Mouse (Mus musculus) MEL (cell line): ENCODE measurements at regions not wholly inside any gene's neighbourhood (a gene's known extent, or its start where the extent isn't known, plus 50 kb on each side); places are given as distances from the start of the nearest gene placed in this dataset.

ENCODE experiments used
- DNase-seq: peaks from one replicate; pipeline ENCODE4 v3.0.0; 2011; ENCODE audit warnings: low read depth, low spot score
- H3K27ac ChIP-seq: 2 replicates; pipeline ENCODE4 v1.5.1; 2012; ENCODE audit warnings: low read depth, mild to moderate bottlenecking, control low read depth, low read length, moderate library complexity; ENCODE audit not compliant: control insufficient read depth
- H3K27me3 ChIP-seq, 2 experiments: fragments of 150-350 bp in 1 of 2; sonication (generic) in 1 of 2; 2 replicates each; pipeline ENCODE4 v1.6.1; 2012; ENCODE audit warnings: low read length in 2 of 2, mild to moderate bottlenecking in 2 of 2, improper control_type of control experiment in 1 of 2, moderate library complexity in 1 of 2; ENCODE audit not compliant: insufficient read depth in 2 of 2, control insufficient read depth in 1 of 2
- H3K36me3 ChIP-seq, 2 experiments: 2 replicates each; pipeline ENCODE4 v1.6.1; 2012 to 2014; ENCODE audit warnings: low read length in 2 of 2, improper control_type of control experiment in 1 of 2, inconsistent platforms in 1 of 2, mild to moderate bottlenecking in 1 of 2; ENCODE audit not compliant: insufficient read depth in 2 of 2, control insufficient read depth in 1 of 2
- H3K4me1 ChIP-seq, 2 experiments: fragments of 150-350 bp in 1 of 2; sonication (generic) in 1 of 2; 2 replicates each; pipeline ENCODE4 v1.6.1; 2012; ENCODE audit warnings: low read length in 2 of 2, improper control_type of control experiment in 1 of 2, mild to moderate bottlenecking in 1 of 2; ENCODE audit not compliant: insufficient read depth in 2 of 2, control insufficient read depth in 1 of 2
- H3K4me3 ChIP-seq, 2 experiments: fragments of 150-350 bp in 1 of 2; sonication (generic) in 1 of 2; 2 replicates each; pipeline ENCODE4 v1.5.1; 2012; ENCODE audit warnings: low read depth in 2 of 2, low read length in 2 of 2, mild to moderate bottlenecking in 2 of 2, moderate library complexity in 2 of 2, control low read depth in 1 of 2, improper control_type of control experiment in 1 of 2; ENCODE audit not compliant: control insufficient read depth in 1 of 2, insufficient read depth in 1 of 2
- H3K79me2 ChIP-seq: 2 replicates; pipeline ENCODE4 v1.6.1; 2012; ENCODE audit warnings: mild to moderate bottlenecking, low read length, moderate library complexity; ENCODE audit not compliant: control insufficient read depth, poor library complexity, insufficient read depth
- H3K9ac ChIP-seq: 2 replicates; pipeline ENCODE4 v1.6.1; 2012; ENCODE audit warnings: low read depth, mild to moderate bottlenecking, control low read depth, low read length, moderate library complexity; ENCODE audit not compliant: control insufficient read depth, poor library complexity, severe bottlenecking
- H3K9me3 ChIP-seq: fragments of 150-350 bp; sonication (generic); replicated peaks from 2 replicates; pipeline ENCODE4 v1.6.1; 2012; ENCODE audit warnings: mild to moderate bottlenecking, low read length, improper control_type of control experiment, moderate library complexity; ENCODE audit not compliant: insufficient read depth
- BHLHE40 ChIP-seq: IDR thresholded peaks from 2 replicates; pipeline ENCODE4 v1.6.1; 2012; ENCODE audit warnings: low read depth, mild to moderate bottlenecking, inconsistent platforms, low read length, improper control_type of control experiment, borderline replicate concordance
- CHD1 ChIP-seq: IDR thresholded peaks from 2 replicates; pipeline ENCODE4 v1.6.1; 2012; ENCODE audit warnings: low read depth, mild to moderate bottlenecking, inconsistent platforms, low read length, improper control_type of control experiment
- CTCF ChIP-seq, 3 experiments: IDR thresholded peaks in 2 of 3; conservative IDR thresholded peaks in 1 of 3; 2 replicates each; pipeline ENCODE4 v1.5.1; 2011 to 2012; ENCODE audit warnings: low read length in 3 of 3, low read depth in 2 of 3, mild to moderate bottlenecking in 2 of 3, improper control_type of control experiment in 1 of 3, inconsistent platforms in 1 of 3, mixed read lengths in 1 of 3, moderate library complexity in 1 of 3; ENCODE audit not compliant: control insufficient read depth in 1 of 3, insufficient read depth in 1 of 3, poor library complexity in 1 of 3, severe bottlenecking in 1 of 3
- E2F4 ChIP-seq: IDR thresholded peaks from 2 replicates; pipeline ENCODE4 v1.6.1; 2011; ENCODE audit warnings: low read depth, low read length, improper control_type of control experiment, borderline replicate concordance
- ETS1 ChIP-seq: IDR thresholded peaks from 2 replicates; pipeline ENCODE4 v1.6.1; 2012; ENCODE audit warnings: low read depth, mild to moderate bottlenecking, inconsistent platforms, low read length, improper control_type of control experiment, moderate library complexity
- GABPA ChIP-seq: IDR thresholded peaks from 2 replicates; pipeline ENCODE4 v1.6.1; 2012; ENCODE audit warnings: low read depth, mild to moderate bottlenecking, inconsistent platforms, low read length, improper control_type of control experiment, moderate library complexity
- HCFC1 ChIP-seq: IDR thresholded peaks from 2 replicates; pipeline ENCODE4 v1.6.1; 2012; ENCODE audit warnings: low read depth, mild to moderate bottlenecking, inconsistent platforms, low read length, improper control_type of control experiment, moderate library complexity
- KAT2A ChIP-seq: conservative IDR thresholded peaks from 2 replicates; pipeline ENCODE4 v1.6.1; 2012; ENCODE audit warnings: low read depth, low read length, improper control_type of control experiment, inconsistent platforms
- MAZ ChIP-seq: IDR thresholded peaks from 2 replicates; pipeline ENCODE4 v1.6.1; 2012; ENCODE audit warnings: low read depth, mild to moderate bottlenecking, inconsistent platforms, low read length, improper control_type of control experiment
- MXI1 ChIP-seq: IDR thresholded peaks from 2 replicates; pipeline ENCODE4 v1.6.1; 2011; ENCODE audit warnings: mild to moderate bottlenecking, low read depth, low read length, improper control_type of control experiment
- MYC ChIP-seq: IDR thresholded peaks from 2 replicates; pipeline ENCODE4 v1.6.1; 2011; ENCODE audit warnings: low read depth, mild to moderate bottlenecking, low read length, improper control_type of control experiment, moderate library complexity
- NELFE ChIP-seq: IDR thresholded peaks from 2 replicates; pipeline ENCODE4 v1.6.1; 2011; ENCODE audit warnings: low read depth, low read length, improper control_type of control experiment
- POLR2A ChIP-seq, 2 experiments: IDR thresholded peaks; 2 replicates each; pipeline ENCODE4 v1.6.1; 2011 to 2012; ENCODE audit warnings: low read length in 2 of 2, mild to moderate bottlenecking in 2 of 2, control low read depth in 1 of 2, improper control_type of control experiment in 1 of 2, low read depth in 1 of 2, moderate library complexity in 1 of 2; ENCODE audit not compliant: control insufficient read depth in 1 of 2, insufficient read depth in 1 of 2, poor library complexity in 1 of 2
- POLR2AphosphoS2 ChIP-seq: IDR thresholded peaks from 2 replicates; pipeline ENCODE4 v1.6.1; 2011; ENCODE audit warnings: low read length, improper control_type of control experiment
- POLR2AphosphoS5 ChIP-seq: IDR thresholded peaks from 2 replicates; pipeline ENCODE4 v1.6.1; 2012; ENCODE audit warnings: low read depth, borderline replicate concordance, mild to moderate bottlenecking, inconsistent platforms, low read length, moderate library complexity, mixed read lengths
- RAD21 ChIP-seq: IDR thresholded peaks from 2 replicates; pipeline ENCODE4 v1.6.1; 2011; ENCODE audit warnings: mild to moderate bottlenecking, low read depth, low read length, improper control_type of control experiment
- RCOR1 ChIP-seq: IDR thresholded peaks from 2 replicates; pipeline ENCODE4 v1.6.1; 2012; ENCODE audit warnings: low read depth, mild to moderate bottlenecking, inconsistent platforms, low read length, improper control_type of control experiment
- SIN3A ChIP-seq: IDR thresholded peaks from 2 replicates; pipeline ENCODE4 v1.6.1; 2012; ENCODE audit warnings: low read length, improper control_type of control experiment, inconsistent platforms
- SMC3 ChIP-seq: IDR thresholded peaks from 2 replicates; pipeline ENCODE4 v1.6.1; 2011; ENCODE audit warnings: low read depth, low read length, improper control_type of control experiment
- TAL1 ChIP-seq: IDR thresholded peaks from 2 replicates; pipeline ENCODE4 v1.6.1; 2012; ENCODE audit warnings: mild to moderate bottlenecking, inconsistent platforms, low read length, moderate library complexity, mixed read lengths
- TBP ChIP-seq: IDR thresholded peaks from 2 replicates; pipeline ENCODE4 v1.8.0; 2011; ENCODE audit warnings: low read depth, low read length, improper control_type of control experiment
- ZC3H11A ChIP-seq: IDR thresholded peaks from 2 replicates; pipeline ENCODE4 v1.6.1; 2012; ENCODE audit warnings: low read depth, mild to moderate bottlenecking, inconsistent platforms, low read length, improper control_type of control experiment
- ZNF384 ChIP-seq: IDR thresholded peaks from 2 replicates; pipeline ENCODE4 v1.6.1; 2012; ENCODE audit warnings: low read depth, mild to moderate bottlenecking, inconsistent platforms, low read length, improper control_type of control experiment

GRCm38 (mm10) chr9:113340838-113341237 lies 367.2 kb downstream of the Pdcd6ip start:
- H3K36me3 ChIP-seq: no peaks in the 10 kb centered on the region
- H3K4me3 ChIP-seq: no peak overlapping the region
- DNase-seq: no peak
- H3K79me2 ChIP-seq: no peaks in the 10 kb centered on the region
- H3K27ac ChIP-seq: no peak overlapping the region
- no peaks in the 10 kb centered on the region for H3K4me1 ChIP-seq
- no peaks in the 10 kb centered on the region for H3K27me3 ChIP-seq
- H3K9ac ChIP-seq: no peak overlapping the region
- TF ChIP-seq KAT2A: no peak
- no peak for TF ChIP-seq POLR2AphosphoS2
- TF ChIP-seq BHLHE40: no peak
- no peak for TF ChIP-seq RCOR1
- no peak for TF ChIP-seq ETS1
- no peak for TF ChIP-seq TBP
- no peak for TF ChIP-seq POLR2A (IDR thresholded peaks at IDR 0.05; ENCODE audit: control insufficient read depth in 1 of 2, insufficient read depth in 1 of 2, low read depth in 1 of 2, low read length in 2 of 2, poor library complexity in 1 of 2)
- no peak for TF ChIP-seq SMC3
- no peak for TF ChIP-seq CHD1
- H3K9me3 ChIP-seq: no peaks in the 10 kb centered on the region

- H3K9me3 ChIP-seq: no peaks in the 10 kb centered on the region
- no peak overlapping the region for H3K9ac ChIP-seq
- no peaks in the 10 kb centered on the region for H3K27me3 ChIP-seq
- H3K36me3 ChIP-seq: no peaks in the 10 kb centered on the region
- no peak for TF ChIP-seq NELFE
- no peak for TF ChIP-seq CHD1
- TF ChIP-seq POLR2A (IDR thresholded peaks at IDR 0.05; ENCODE audit: control insufficient read depth in 1 of 2, insufficient read depth in 1 of 2, low read depth in 1 of 2, low read length in 2 of 2, poor library complexity in 1 of 2): no peak
- no peak for TF ChIP-seq CTCF (IDR thresholded peaks at IDR 0.05 in 2 of 3, conservative IDR thresholded peaks at IDR 0.05 in 1 of 3; ENCODE audit: control insufficient read depth in 1 of 3, insufficient read depth in 1 of 3, low read depth in 2 of 3, low read length in 3 of 3, poor library complexity in 1 of 3, severe bottlenecking in 1 of 3)
- TF ChIP-seq MAZ: no peak
- TF ChIP-seq POLR2AphosphoS5: no peak
- TF ChIP-seq GABPA: no peak
- no peak for TF ChIP-seq RAD21
- no peak for TF ChIP-seq BHLHE40
- no peak for TF ChIP-seq MXI1
- no peaks in the 10 kb centered on the region for H3K4me1 ChIP-seq
- H3K79me2 ChIP-seq: no peaks in the 10 kb centered on the region
- no peak for DNase-seq
- no peak overlapping the region for H3K4me3 ChIP-seq
- H3K27ac ChIP-seq: no peak overlapping the region
These were observed 368.0 kb downstream of the Pdcd6ip start for GRCm38 (mm10) chr9:113340036-113340435.

- TF ChIP-seq HCFC1: no peak
- TF ChIP-seq BHLHE40: no peak
- no peak for TF ChIP-seq E2F4
- no peak for TF ChIP-seq ZNF384
- TF ChIP-seq ZC3H11A: no peak
- TF ChIP-seq MAZ: no peak
- TF ChIP-seq POLR2AphosphoS2: no peak
- no peak for TF ChIP-seq TAL1
- no peak for TF ChIP-seq ETS1
- no peak for TF ChIP-seq SIN3A
- TF ChIP-seq MYC: no peak
- TF ChIP-seq TBP: no peak
- Histone ChIP-seq H3K79me2 (no peaks in the 10 kb centered on the region), H3K9ac (no peak overlapping the region), H3K27ac (no peak overlapping the region), H3K27me3 (no peaks in the 10 kb centered on the region), H3K4me3 (no peak overlapping the region), H3K36me3 (no peaks in the 10 kb centered on the region), H3K9me3 (no peaks in the 10 kb centered on the region), H3K4me1 (no peaks in the 10 kb centered on the region)
- no peak for DNase-seq
These were observed 383.6 kb downstream of the Pdcd6ip start for GRCm38 (mm10) chr9:113324489-113324888.
